Mouse (Mus musculus): ENCODE data around the gene Sun3. TPM values are rescaled to one million over a fixed set of nuclear protein-coding genes. Genes with fewer than 3 reads are reported as not detected.

The Sun3 gene
- polyA plus RNA-seq, 1 experiment = not detected

DNA sequence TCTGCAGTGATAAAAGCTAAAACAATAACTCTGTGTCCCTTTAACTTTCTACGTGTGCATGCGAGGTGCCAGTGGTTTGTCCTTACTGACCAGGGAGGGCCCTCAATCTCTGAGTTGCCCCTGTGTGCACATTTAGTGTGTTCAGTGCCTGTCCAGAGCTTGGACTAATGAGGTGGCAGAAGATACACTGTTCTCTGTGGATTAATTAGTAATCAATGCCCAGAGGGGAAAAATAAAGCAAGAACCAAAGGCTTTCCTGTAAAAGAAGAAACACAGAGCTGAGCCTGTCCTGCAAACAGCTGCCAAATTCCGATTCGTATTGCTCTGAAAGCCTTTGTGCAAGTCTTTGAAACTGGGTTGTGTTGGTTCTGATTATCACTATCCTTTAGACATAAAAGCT lies 1.4 kb upstream of the Sun3 start:
- WGBS = 90% methylated on average over 4 of the region's 4 CpGs
- Histone ChIP-seq H3K27me3 (ENCODE audit: control insufficient read depth, insufficient read depth, low read length) (no peaks in the 10 kb centered on the region; the same call in 1 of the 2 replicates), H3K36me3 (ENCODE audit: control insufficient read depth, insufficient read depth, low read length) (no peaks in the 10 kb centered on the region), H3K4me1 (replicated peaks; ENCODE audit: control insufficient read depth, insufficient read depth, low read length) (peaks cover 9% of the 10 kb centered on the region), H3K4me3 (ENCODE audit: control insufficient read depth, insufficient read depth, low read length) (no peak overlapping the region), H3K27ac (ENCODE audit: control insufficient read depth, insufficient read depth, low read length) (no peak overlapping the region)
- TF ChIP-seq CTCF (IDR thresholded peaks at IDR 0.05; ENCODE audit: borderline replicate concordance, control insufficient read depth, extremely low read depth, insufficient read depth, low read length, poor library complexity) (no peak), POLR2A (IDR thresholded peaks at IDR 0.05; ENCODE audit: control insufficient read depth, extremely low read depth, insufficient read depth, low read length, poor library complexity) (no peak)
- DNase-seq = no peak

GRCm38 (mm10) chr11:9048011-9048702 lies 634 bp downstream of the Sun3 start, which contains the start of gene Gm11992:
Gene Gm11992, plus strand, starts transcription at chr11:9048594.
- Histone ChIP-seq H3K4me3 (ENCODE audit: control insufficient read depth, insufficient read depth, low read length) (peak within 1 kb of the TSS; percentile 5), H3K36me3 (ENCODE audit: control insufficient read depth, insufficient read depth, low read length) (no peaks in the 10 kb centered on the region), H3K27ac (ENCODE audit: control insufficient read depth, insufficient read depth, low read length) (no peak within 1 kb of the TSS), H3K27me3 (ENCODE audit: control insufficient read depth, insufficient read depth, low read length) (no peaks in the 10 kb centered on the region; the same call in 1 of the 2 replicates), H3K4me1 (replicated peaks; ENCODE audit: control insufficient read depth, insufficient read depth, low read length) (peaks cover 9% of the 10 kb centered on the region)
- 7% methylated on average over 21 of the region's 21 CpGs for WGBS
- TF ChIP-seq POLR2A (IDR thresholded peaks at IDR 0.05; ENCODE audit: control insufficient read depth, extremely low read depth, insufficient read depth, low read length, poor library complexity) = no peak
- TF ChIP-seq CTCF (IDR thresholded peaks at IDR 0.05; ENCODE audit: borderline replicate concordance, control insufficient read depth, extremely low read depth, insufficient read depth, low read length, poor library complexity) = no peak
- peak; percentile 65 for DNase-seq

DNA sequence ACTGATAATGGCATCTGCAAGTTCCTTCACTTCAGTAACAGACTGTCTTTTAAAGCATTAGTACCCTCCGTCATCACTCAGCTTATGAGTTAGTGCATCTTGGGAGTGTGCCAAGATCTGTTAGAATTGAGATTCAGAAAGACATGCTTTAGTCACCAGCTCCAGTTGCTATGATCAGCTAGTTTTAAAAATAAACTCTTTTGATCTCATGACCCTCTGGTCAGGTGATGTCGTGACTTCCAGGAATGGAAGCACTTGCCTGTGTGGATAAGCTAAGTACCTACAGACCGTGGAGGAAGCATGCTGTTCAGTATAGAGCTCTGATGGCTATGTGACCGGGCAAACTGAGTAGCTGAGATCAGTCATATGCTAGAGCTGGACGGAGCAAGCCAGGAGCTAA lies 1.7 kb downstream of the Sun3 start:
- H3K36me3 ChIP-seq (ENCODE audit: control insufficient read depth, insufficient read depth, low read length) = no peaks in the 10 kb centered on the region
- TF ChIP-seq CTCF (IDR thresholded peaks at IDR 0.05; ENCODE audit: borderline replicate concordance, control insufficient read depth, extremely low read depth, insufficient read depth, low read length, poor library complexity) = no peak
- TF ChIP-seq POLR2A (IDR thresholded peaks at IDR 0.05; ENCODE audit: control insufficient read depth, extremely low read depth, insufficient read depth, low read length, poor library complexity) = no peak
- H3K4me1 ChIP-seq (replicated peaks; ENCODE audit: control insufficient read depth, insufficient read depth, low read length) = peaks cover 9% of the 10 kb centered on the region
- WGBS = 86% methylated on average over 5 of the region's 5 CpGs
- H3K27me3 ChIP-seq (ENCODE audit: control insufficient read depth, insufficient read depth, low read length) = no peaks in the 10 kb centered on the region; the same call in 1 of the 2 replicates
- no peak for DNase-seq
- no peak overlapping the region for H3K27ac ChIP-seq (ENCODE audit: control insufficient read depth, insufficient read depth, low read length)
- no peak overlapping the region for H3K4me3 ChIP-seq (ENCODE audit: control insufficient read depth, insufficient read depth, low read length)

DNA sequence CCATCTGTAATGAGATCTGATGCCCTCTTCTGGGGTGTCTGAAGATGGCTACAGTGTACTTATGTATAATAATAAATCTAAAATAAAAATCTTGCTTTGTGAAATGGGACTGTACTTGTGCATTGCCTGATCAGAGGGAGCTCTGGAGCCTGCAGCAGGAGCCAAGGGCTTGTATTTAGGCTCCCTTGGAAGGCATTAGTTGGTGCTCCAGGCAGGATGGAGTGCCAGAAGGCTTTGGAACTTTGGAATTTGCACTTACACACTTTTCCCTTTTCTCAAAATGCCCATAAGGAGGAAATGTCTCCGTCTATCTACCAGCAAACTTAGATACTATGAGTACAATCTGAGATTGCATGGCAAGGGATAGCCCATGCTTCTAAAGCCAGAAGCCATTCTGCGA lies 2.2 kb downstream of the Sun3 start:
- Histone ChIP-seq H3K36me3 (ENCODE audit: control insufficient read depth, insufficient read depth, low read length) (no peaks in the 10 kb centered on the region), H3K4me3 (ENCODE audit: control insufficient read depth, insufficient read depth, low read length) (no peak overlapping the region), H3K4me1 (replicated peaks; ENCODE audit: control insufficient read depth, insufficient read depth, low read length) (peaks cover 9% of the 10 kb centered on the region), H3K27ac (ENCODE audit: control insufficient read depth, insufficient read depth, low read length) (no peak overlapping the region), H3K27me3 (ENCODE audit: control insufficient read depth, insufficient read depth, low read length) (no peaks in the 10 kb centered on the region; the same call in 1 of the 2 replicates)
- DNase-seq = no peak
- TF ChIP-seq CTCF (IDR thresholded peaks at IDR 0.05; ENCODE audit: borderline replicate concordance, control insufficient read depth, extremely low read depth, insufficient read depth, low read length, poor library complexity) = no peak
- no peak for TF ChIP-seq POLR2A (IDR thresholded peaks at IDR 0.05; ENCODE audit: control insufficient read depth, extremely low read depth, insufficient read depth, low read length, poor library complexity)
- 95% methylated on average over 2 of the region's 2 CpGs for WGBS

- Histone ChIP-seq H3K27ac (ENCODE audit: control insufficient read depth, insufficient read depth, low read length) (no peak overlapping the region), H3K4me3 (ENCODE audit: control insufficient read depth, insufficient read depth, low read length) (no peak overlapping the region), H3K36me3 (ENCODE audit: control insufficient read depth, insufficient read depth, low read length) (no peaks in the 10 kb centered on the region), H3K4me1 (replicated peaks; ENCODE audit: control insufficient read depth, insufficient read depth, low read length) (no peaks in the 10 kb centered on the region), H3K27me3 (ENCODE audit: control insufficient read depth, insufficient read depth, low read length) (no peaks in the 10 kb centered on the region)
- TF ChIP-seq CTCF (IDR thresholded peaks at IDR 0.05; ENCODE audit: borderline replicate concordance, control insufficient read depth, extremely low read depth, insufficient read depth, low read length, poor library complexity) (no peak), POLR2A (IDR thresholded peaks at IDR 0.05; ENCODE audit: control insufficient read depth, extremely low read depth, insufficient read depth, low read length, poor library complexity) (no peak)
- no peak for DNase-seq
- 61% methylated on average over 2 of the region's 2 CpGs for WGBS
Measured at GRCm38 (mm10) chr11:9031530-9031929, 17.3 kb downstream of the Sun3 start.

- H3K27ac ChIP-seq (ENCODE audit: control insufficient read depth, insufficient read depth, low read length) = no peak overlapping the region
- WGBS = 82% methylated on average over 3 of the region's 3 CpGs
- DNase-seq = no peak
- H3K27me3 ChIP-seq (ENCODE audit: control insufficient read depth, insufficient read depth, low read length) = no peaks in the 10 kb centered on the region
- H3K4me1 ChIP-seq (replicated peaks; ENCODE audit: control insufficient read depth, insufficient read depth, low read length) = no peaks in the 10 kb centered on the region
- H3K36me3 ChIP-seq (ENCODE audit: control insufficient read depth, insufficient read depth, low read length) = no peaks in the 10 kb centered on the region
- no peak overlapping the region for H3K4me3 ChIP-seq (ENCODE audit: control insufficient read depth, insufficient read depth, low read length)
- TF ChIP-seq POLR2A (IDR thresholded peaks at IDR 0.05; ENCODE audit: control insufficient read depth, extremely low read depth, insufficient read depth, low read length, poor library complexity) (no peak), CTCF (IDR thresholded peaks at IDR 0.05; ENCODE audit: borderline replicate concordance, control insufficient read depth, extremely low read depth, insufficient read depth, low read length, poor library complexity) (no peak)
Measured at GRCm38 (mm10) chr11:9025211-9025610, 23.6 kb downstream of the Sun3 start.

Data from thymus, adult 2 months (tissue).